Mouse (Mus musculus) midbrain, embryonic 14.5 days (tissue): ENCODE results near the gene Bpifc. TPM values are rescaled to one million over a fixed set of nuclear protein-coding genes. Genes with fewer than 3 reads are reported as not detected.

Experiments used
- ATAC-seq: fragments of 200-750 bp; cut with Nextera tagmentation; 2 replicates; pipeline ENCODE4 v1.8.0; 2017; ENCODE audit warnings: moderate number of reproducible peaks, moderate library complexity; ENCODE audit not compliant: low FRiP score, low TSS enrichment
- DNase-seq: peaks from one replicate; pipeline ENCODE4 v3.0.0-alpha.2; 2015
- H3K27ac ChIP-seq: fragments of 300-500 bp; sonication (generic); replicated peaks from 2 replicates; pipeline ENCODE4 v1.5.1; 2014; ENCODE audit warnings: mild to moderate bottlenecking, low read depth, low read length, moderate library complexity
- H3K27me3 ChIP-seq: fragments of 300-500 bp; sonication (generic); 2 replicates; pipeline ENCODE4 v1.6.1; 2014; ENCODE audit warnings: low read length, control low read depth, mixed read lengths; ENCODE audit not compliant: control insufficient read depth, insufficient read depth
- H3K36me3 ChIP-seq: fragments of 300-500 bp; sonication (generic); 2 replicates; pipeline ENCODE4 v1.6.1; 2014; ENCODE audit warnings: low read length, control low read depth; ENCODE audit not compliant: control insufficient read depth, insufficient read depth
- H3K4me1 ChIP-seq: fragments of 300-500 bp; sonication (generic); 2 replicates; pipeline ENCODE4 v1.6.1; 2014; ENCODE audit warnings: mild to moderate bottlenecking, antibody characterized with exemption, low read length, control low read depth; ENCODE audit not compliant: control insufficient read depth, insufficient read depth
- H3K4me2 ChIP-seq: fragments of 300-500 bp; sonication (generic); 2 replicates; pipeline ENCODE4 v1.6.1; 2014; ENCODE audit warnings: mild to moderate bottlenecking, low read length, moderate library complexity
- H3K4me3 ChIP-seq: fragments of 300-500 bp; sonication (generic); replicated peaks from 2 replicates; pipeline ENCODE4 v1.5.1; 2014; ENCODE audit warnings: low read depth, low read length
- H3K9ac ChIP-seq: fragments of 300-500 bp; sonication (generic); replicated peaks from 2 replicates; pipeline ENCODE4 v1.6.1; 2014; ENCODE audit warnings: mild to moderate bottlenecking, low read length, moderate library complexity
- H3K9me3 ChIP-seq: fragments of 300-500 bp; sonication (generic); 2 replicates; pipeline ENCODE4 v1.6.1; 2016; ENCODE audit warnings: low read length, control low read depth, mixed read lengths; ENCODE audit not compliant: control insufficient read depth
- WGBS: fragments of 180-500 bp; shearing (Covaris S2); extraction: QIAGEN DNeasy Blood & Tissue Kit; methylation state at CpG from one replicate; pipeline ENCODE4 v1.1.7; 2014; 5-methylcytosine and 5-hydroxymethylcytosine counted together
- polyA plus RNA-seq: library from polyadenylated mRNA; unstranded; fragments of >200 nt; fragmentation: Nextera tagmentation; extraction: Ambion mirVana; gene quantifications from 2 replicates; pipeline ENCODE4 v1.2.1, GENCODE M21; 2014

The Bpifc gene
- polyA plus RNA-seq, 1 experiment from 2014 or later, result not detected

- no peak; the same call in 1 of the 2 replicates for ATAC-seq
These were observed 10.8 kb upstream of the Bpifc start for GRCm38 (mm10) chr10:86022474-86022816.

GRCm38 (mm10) chr10:86021749-86022473, 10.2 kb upstream of the Bpifc start, which contains the start of gene Fbxo7:
Gene Fbxo7, plus strand, starts transcription at chr10:86021972.
- H3K27ac ChIP-seq, result peak within 1 kb of the TSS; percentile 77
- under 1% methylated on average over 82 of the region's 82 CpGs for WGBS
- H3K4me1 ChIP-seq, result peaks cover 6% of the 10 kb centered on the region
- peak within 1 kb of the TSS; percentile 86 for H3K9ac ChIP-seq
- no peaks in the 10 kb centered on the region for H3K36me3 ChIP-seq
- H3K9me3 ChIP-seq, result no peaks in the 10 kb centered on the region
- DNase-seq, result peak; percentile 97
- peak within 1 kb of the TSS; percentile 79 for H3K4me2 ChIP-seq
- peak; percentile 96 for ATAC-seq
- H3K4me3 ChIP-seq, result peak within 1 kb of the TSS; percentile 83
- H3K27me3 ChIP-seq, result no peaks in the 10 kb centered on the region

More at GRCm38 (mm10) chr10:86022474-86022816, 10.8 kb upstream of the Bpifc start:
- no peak for DNase-seq
- H3K27me3 ChIP-seq, result no peaks in the 10 kb centered on the region
- peaks cover 6% of the 10 kb centered on the region for H3K4me1 ChIP-seq
- no peaks in the 10 kb centered on the region for H3K9me3 ChIP-seq
- H3K36me3 ChIP-seq, result no peaks in the 10 kb centered on the region
- H3K4me2 ChIP-seq, result peak overlapping the region; percentile 79
- 10% methylated on average over 6 of the region's 6 CpGs for WGBS
- peak overlapping the region; percentile 86 for H3K9ac ChIP-seq
- peak overlapping the region; percentile 77; the same call in 1 of the 2 replicates for H3K27ac ChIP-seq
- peak overlapping the region; percentile 83 for H3K4me3 ChIP-seq

- Histone ChIP-seq H3K9me3 (no peaks in the 10 kb centered on the region), H3K4me1 (peaks cover 6% of the 10 kb centered on the region), H3K4me3 (peak overlapping the region; percentile 83), H3K27ac (no peak overlapping the region), H3K9ac (no peak overlapping the region), H3K4me2 (peak overlapping the region; percentile 79), H3K27me3 (no peaks in the 10 kb centered on the region), H3K36me3 (no peaks in the 10 kb centered on the region)
- DNase-seq, result no peak
- no peak for ATAC-seq
- WGBS, result 0% methylated on average over 3 of the region's 3 CpGs
These were observed 9.7 kb upstream of the Bpifc start for GRCm38 (mm10) chr10:86021408-86021748.

GRCm38 (mm10) chr10:86018813-86019212, 7.1 kb upstream of the Bpifc start:
- H3K27me3 ChIP-seq, result no peaks in the 10 kb centered on the region
- no peak for DNase-seq

GRCm38 (mm10) chr10:86017781-86018180, 6.1 kb upstream of the Bpifc start:
- DNase-seq (no peak), ATAC-seq (no peak)
- 93% methylated on average over 7 of the region's 7 CpGs for WGBS
- Histone ChIP-seq H3K36me3 (no peaks in the 10 kb centered on the region), H3K9ac (no peak overlapping the region), H3K4me2 (no peak overlapping the region), H3K27ac (no peak overlapping the region), H3K9me3 (no peaks in the 10 kb centered on the region), H3K27me3 (no peaks in the 10 kb centered on the region), H3K4me3 (no peak overlapping the region), H3K4me1 (peaks cover 5% of the 10 kb centered on the region)

More at GRCm38 (mm10) chr10:86018813-86019212, 7.1 kb upstream of the Bpifc start:
- no peak overlapping the region for H3K27ac ChIP-seq
- no peak overlapping the region for H3K4me3 ChIP-seq
- WGBS, result 34% methylated on average over 5 of the region's 5 CpGs
- peaks cover 6% of the 10 kb centered on the region for H3K4me1 ChIP-seq
- no peak overlapping the region for H3K9ac ChIP-seq
- no peaks in the 10 kb centered on the region for H3K36me3 ChIP-seq
- no peaks in the 10 kb centered on the region for H3K9me3 ChIP-seq
- no peak overlapping the region for H3K4me2 ChIP-seq
- no peak for ATAC-seq

- no peak for ATAC-seq
- H3K9me3 ChIP-seq, result no peaks in the 10 kb centered on the region
- H3K9ac ChIP-seq, result no peak overlapping the region
- no peak overlapping the region for H3K4me2 ChIP-seq
- no peaks in the 10 kb centered on the region for H3K36me3 ChIP-seq
- no peak for DNase-seq
- H3K4me3 ChIP-seq, result no peak overlapping the region
- H3K27ac ChIP-seq, result no peak overlapping the region
- 79% methylated on average over 2 of the region's 2 CpGs for WGBS
- H3K4me1 ChIP-seq, result no peaks in the 10 kb centered on the region
- no peaks in the 10 kb centered on the region for H3K27me3 ChIP-seq
These were observed 523 bp downstream of the Bpifc start for GRCm38 (mm10) chr10:86011172-86011571.

- no peaks in the 10 kb centered on the region for H3K27me3 ChIP-seq
- no peak overlapping the region for H3K4me3 ChIP-seq
- H3K9ac ChIP-seq, result no peak overlapping the region
- WGBS, result 71% methylated on average over 6 of the region's 6 CpGs
- H3K9me3 ChIP-seq, result no peaks in the 10 kb centered on the region
- no peaks in the 10 kb centered on the region for H3K4me1 ChIP-seq
- no peak for DNase-seq
- no peak overlapping the region for H3K27ac ChIP-seq
- no peak for ATAC-seq
- H3K4me2 ChIP-seq, result no peak overlapping the region
- no peaks in the 10 kb centered on the region for H3K36me3 ChIP-seq
These were observed 1.1 kb downstream of the Bpifc start for GRCm38 (mm10) chr10:86010636-86011035.

GRCm38 (mm10) chr10:86009688-86010087, 2.0 kb downstream of the Bpifc start:
- H3K9me3 ChIP-seq, result no peaks in the 10 kb centered on the region
- no peaks in the 10 kb centered on the region for H3K4me1 ChIP-seq
- no peak overlapping the region for H3K27ac ChIP-seq
- no peak overlapping the region for H3K4me3 ChIP-seq
- DNase-seq, result no peak
- H3K36me3 ChIP-seq, result no peaks in the 10 kb centered on the region
- ATAC-seq, result no peak
- no peak overlapping the region for H3K9ac ChIP-seq
- WGBS, result 91% methylated on average over 2 of the region's 2 CpGs
- H3K4me2 ChIP-seq, result no peak overlapping the region
- H3K27me3 ChIP-seq, result no peaks in the 10 kb centered on the region

GRCm38 (mm10) chr10:86006455-86006854, 5.2 kb downstream of the Bpifc start:
- no peak for DNase-seq
- H3K9me3 ChIP-seq, result no peaks in the 10 kb centered on the region
- no peak overlapping the region for H3K27ac ChIP-seq
- H3K4me2 ChIP-seq, result no peak overlapping the region
- H3K27me3 ChIP-seq, result no peaks in the 10 kb centered on the region
- no peak overlapping the region for H3K9ac ChIP-seq
- no peak for ATAC-seq
- H3K4me3 ChIP-seq, result no peak overlapping the region
- H3K4me1 ChIP-seq, result no peaks in the 10 kb centered on the region
- 59% methylated on average over 5 of the region's 5 CpGs for WGBS
- H3K36me3 ChIP-seq, result no peaks in the 10 kb centered on the region
